Mouse (Mus musculus): Measurements from ENCODE around the gene Gtf2ird2. TPM values are rescaled to one million over a fixed set of nuclear protein-coding genes. Genes with fewer than 3 reads are reported as not detected.
A peak's percentile ranks its signal among the peaks of the same experiment; 100 is the strongest.

The Gtf2ird2 gene
- polyA plus RNA-seq, 1 experiment from 2014 or later = 4.4 TPM

DNA sequence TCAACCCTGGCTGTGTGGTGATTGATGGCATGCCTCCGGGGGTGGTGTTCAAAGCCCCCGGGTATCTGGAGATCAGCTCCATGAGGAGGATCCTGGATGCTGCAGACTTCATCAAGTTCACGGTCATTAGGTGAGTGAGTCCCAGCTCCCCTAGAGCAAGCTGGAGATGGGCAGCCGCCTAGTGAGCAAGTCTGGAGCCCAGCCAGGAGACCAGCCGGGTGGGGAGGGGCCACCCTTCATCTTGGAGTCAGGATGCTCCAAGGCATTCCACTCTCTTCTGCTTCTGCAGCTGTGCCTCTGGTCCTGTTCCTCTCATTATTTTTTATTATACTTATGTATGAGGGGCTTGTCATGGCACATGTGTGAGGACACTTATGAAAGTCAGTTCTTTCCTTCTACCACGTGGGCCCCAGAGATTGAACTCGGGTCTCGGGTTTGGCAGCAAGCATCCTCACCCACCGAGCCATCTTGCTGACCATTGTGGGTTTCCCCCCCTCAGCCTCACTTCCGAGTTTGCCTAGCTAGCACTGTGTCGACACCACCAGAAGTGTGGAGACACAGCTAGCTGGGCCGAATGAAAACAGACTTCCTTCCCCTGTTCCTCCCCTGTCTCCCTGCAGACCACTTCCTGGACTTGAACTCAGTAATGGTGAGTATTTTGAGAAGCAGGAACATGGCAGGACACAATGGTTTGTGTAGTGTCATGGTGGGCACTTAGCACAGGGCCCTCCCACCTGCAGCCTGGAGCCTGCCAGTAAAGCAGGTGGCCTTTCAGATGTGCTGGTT lies 30.4 kb downstream of the Gtf2ird2 start:
- no peaks in the 10 kb centered on the region for H3K36me3 ChIP-seq (ENCODE audit: insufficient read depth, low read length)
- no peaks in the 10 kb centered on the region for H3K9me3 ChIP-seq (ENCODE audit: low read length)
- no peak for ATAC-seq
- H3K27ac ChIP-seq (ENCODE audit: low read length) = no peak overlapping the region
- 42% methylated on average over 12 of the region's 12 CpGs for WGBS
- no peak overlapping the region for H3K4me3 ChIP-seq (ENCODE audit: low read depth, low read length)
- no peak overlapping the region for H3K4me2 ChIP-seq (replicated peaks; ENCODE audit: low read depth, low read length)
- DNase-seq (ENCODE audit: low spot score) = peak; percentile 33
- H3K27me3 ChIP-seq (replicated peaks; ENCODE audit: insufficient read depth, low read length) = no peaks in the 10 kb centered on the region
- H3K4me1 ChIP-seq (ENCODE audit: insufficient read depth, low read depth, low read length) = peaks cover 6% of the 10 kb centered on the region
- no peak overlapping the region for H3K9ac ChIP-seq (replicated peaks; ENCODE audit: low read depth)
- TF ChIP-seq CTCF (IDR thresholded peaks at IDR 0.05) (no peak), EP300 (IDR thresholded peaks at IDR 0.05) (no peak)

DNA sequence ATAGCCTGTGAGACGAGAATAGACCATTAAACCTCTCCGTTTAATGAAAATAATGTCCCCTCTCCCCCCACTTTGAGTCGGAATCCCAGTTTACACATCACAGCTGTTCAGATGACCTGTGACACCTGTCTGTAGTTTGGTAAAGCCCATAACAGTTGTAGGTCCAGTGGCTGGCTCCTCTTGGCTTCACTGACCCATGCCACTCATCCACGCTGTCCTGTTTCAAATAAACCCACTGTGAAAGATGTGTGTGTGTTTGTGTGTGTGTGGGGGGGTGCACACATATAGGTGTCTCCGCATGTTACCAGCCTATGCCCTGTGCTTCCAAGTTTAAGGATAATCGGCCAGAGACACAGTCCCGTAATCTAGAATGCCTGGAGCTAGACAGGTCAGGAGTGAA lies 34.1 kb downstream of the Gtf2ird2 start:
- H3K9me3 ChIP-seq (ENCODE audit: low read length) = no peaks in the 10 kb centered on the region
- no peak for ATAC-seq
- no peak for DNase-seq (ENCODE audit: low spot score)
- WGBS = 87% methylated on average over 7 of the region's 7 CpGs
- H3K4me2 ChIP-seq (replicated peaks; ENCODE audit: low read depth, low read length) = no peak overlapping the region
- H3K9ac ChIP-seq (replicated peaks; ENCODE audit: low read depth) = no peak overlapping the region
- no peaks in the 10 kb centered on the region for H3K36me3 ChIP-seq (ENCODE audit: insufficient read depth, low read length)
- TF ChIP-seq EP300 (IDR thresholded peaks at IDR 0.05) (no peak), CTCF (IDR thresholded peaks at IDR 0.05) (no peak)
- peaks cover 7% of the 10 kb centered on the region; the same call in 1 of the 2 replicates for H3K4me1 ChIP-seq (ENCODE audit: insufficient read depth, low read depth, low read length)
- no peaks in the 10 kb centered on the region for H3K27me3 ChIP-seq (replicated peaks; ENCODE audit: insufficient read depth, low read length)
- H3K4me3 ChIP-seq (ENCODE audit: low read depth, low read length) = no peak overlapping the region
- no peak overlapping the region for H3K27ac ChIP-seq (ENCODE audit: low read length)

DNA sequence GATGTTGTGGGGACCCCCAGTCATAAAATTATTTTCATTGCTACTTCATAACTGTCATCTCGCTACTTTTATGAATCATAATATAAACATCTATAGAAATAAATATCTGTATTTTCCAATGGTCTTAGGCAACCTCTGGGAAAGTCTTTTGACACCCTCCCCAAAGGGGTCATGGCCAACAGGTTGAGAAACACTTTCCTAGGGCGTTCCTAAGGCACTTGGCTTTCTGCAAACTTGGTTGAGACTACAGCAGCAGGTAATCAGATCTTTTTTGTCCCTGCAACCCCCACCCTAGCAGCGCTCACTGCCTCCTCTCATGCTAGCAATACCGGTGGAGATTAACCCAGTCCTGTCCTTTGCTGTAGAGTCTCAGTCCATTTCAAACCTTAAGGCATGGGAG lies 37.5 kb downstream of the Gtf2ird2 start:
- Histone ChIP-seq H3K4me3 (ENCODE audit: low read depth, low read length) (0 out of 2 replicates have a peak overlapping the region, but pooled peaks have one; percentile 17), H3K9ac (replicated peaks; ENCODE audit: low read depth) (no peak overlapping the region), H3K4me2 (replicated peaks; ENCODE audit: low read depth, low read length) (peak overlapping the region; percentile 65; the same call in 1 of the 2 replicates), H3K4me1 (ENCODE audit: insufficient read depth, low read depth, low read length) (peaks cover 7% of the 10 kb centered on the region; the same call in 1 of the 2 replicates), H3K36me3 (ENCODE audit: insufficient read depth, low read length) (no peaks in the 10 kb centered on the region), H3K27ac (ENCODE audit: low read length) (no peak overlapping the region), H3K9me3 (ENCODE audit: low read length) (no peaks in the 10 kb centered on the region), H3K27me3 (replicated peaks; ENCODE audit: insufficient read depth, low read length) (no peaks in the 10 kb centered on the region)
- 36% methylated on average over 4 of the region's 4 CpGs for WGBS
- ATAC-seq = 0 out of 2 replicates have a peak, but pooled peaks have one; percentile 27
- TF ChIP-seq EP300 (IDR thresholded peaks at IDR 0.05) (no peak), CTCF (IDR thresholded peaks at IDR 0.05) (no peak)
- DNase-seq (ENCODE audit: low spot score) = no peak

DNA sequence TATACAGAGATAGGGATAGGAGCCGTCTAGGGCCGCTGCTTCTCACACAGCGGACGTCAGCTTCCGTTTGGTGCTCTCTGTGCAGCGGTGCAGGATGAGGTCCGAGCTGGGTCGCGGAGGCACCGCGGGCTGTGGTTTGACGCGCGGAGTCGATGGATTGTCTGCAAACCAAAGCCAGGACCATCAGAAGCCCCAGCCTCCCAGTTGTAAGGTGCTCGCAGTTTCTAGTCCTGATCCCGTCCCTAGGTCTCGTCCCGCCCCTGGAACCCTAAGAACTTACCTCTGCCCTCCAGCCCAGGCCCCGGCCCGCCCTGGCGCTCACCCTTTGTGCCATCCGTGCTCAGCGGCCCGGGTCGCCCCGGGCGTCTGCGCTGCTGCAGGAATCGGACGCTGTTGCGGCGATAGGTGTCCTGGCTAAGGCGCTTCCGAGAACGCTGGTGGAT lies 37.9 kb downstream of the Gtf2ird2 start:
- 4% methylated on average over 36 of the region's 36 CpGs for WGBS
- Histone ChIP-seq H3K9me3 (ENCODE audit: low read length) (no peaks in the 10 kb centered on the region), H3K4me2 (replicated peaks; ENCODE audit: low read depth, low read length) (peak overlapping the region; percentile 65), H3K4me1 (ENCODE audit: insufficient read depth, low read depth, low read length) (peaks cover 7% of the 10 kb centered on the region; the same call in 1 of the 2 replicates), H3K36me3 (ENCODE audit: insufficient read depth, low read length) (no peaks in the 10 kb centered on the region), H3K27ac (ENCODE audit: low read length) (no peak overlapping the region), H3K4me3 (ENCODE audit: low read depth, low read length) (peak overlapping the region; percentile 17; the same call in 1 of the 2 replicates), H3K27me3 (replicated peaks; ENCODE audit: insufficient read depth, low read length) (no peaks in the 10 kb centered on the region), H3K9ac (replicated peaks; ENCODE audit: low read depth) (no peak overlapping the region)
- TF ChIP-seq EP300 (IDR thresholded peaks at IDR 0.05) = no peak
- TF ChIP-seq CTCF (IDR thresholded peaks at IDR 0.05) = no peak
- ATAC-seq (peak; percentile 25), DNase-seq (ENCODE audit: low spot score) (no peak)

DNA sequence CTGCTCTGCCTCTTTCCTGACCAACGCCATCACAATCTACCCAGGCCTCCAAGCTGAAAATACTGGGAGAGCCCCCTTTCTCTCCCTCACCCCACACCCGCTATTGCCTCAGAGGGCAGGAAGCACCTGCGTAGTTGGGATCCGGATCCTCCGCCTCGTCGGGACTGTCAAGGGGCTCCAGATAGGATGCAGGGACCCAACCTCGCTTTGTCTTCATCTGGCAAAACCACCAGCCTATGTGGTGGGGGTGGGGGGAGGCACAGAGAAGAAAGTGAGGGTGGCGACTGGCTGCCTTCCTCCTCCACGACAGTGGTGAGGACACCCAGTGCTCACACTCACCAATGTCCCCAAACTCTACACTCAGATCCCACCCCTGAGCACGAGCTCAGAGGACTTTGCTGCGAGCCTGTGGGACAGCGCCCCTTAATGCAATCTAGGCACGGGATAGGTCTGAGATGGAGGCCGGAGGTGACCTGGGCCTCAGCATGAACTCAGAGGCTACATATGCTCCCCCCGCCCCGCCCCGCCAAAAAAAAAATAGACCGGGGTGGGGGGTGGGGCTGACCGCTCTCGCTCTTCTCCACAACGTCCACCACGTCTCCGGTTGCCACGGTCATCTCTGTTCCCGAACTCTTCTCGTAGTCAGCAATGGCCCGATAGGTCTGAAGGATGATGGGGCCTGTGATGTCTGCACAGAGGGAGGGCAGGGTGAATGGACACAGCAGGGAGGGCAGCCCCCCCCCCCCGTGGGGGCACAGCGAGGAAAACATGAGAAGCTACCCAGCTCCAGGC lies 41.5 kb downstream of the Gtf2ird2 start:
- TF ChIP-seq EP300 (IDR thresholded peaks at IDR 0.05) = no peak
- no peak for TF ChIP-seq CTCF (IDR thresholded peaks at IDR 0.05)
- 63% methylated on average over 30 of the region's 30 CpGs for WGBS
- H3K4me2 ChIP-seq (replicated peaks; ENCODE audit: low read depth, low read length) = no peak overlapping the region; the same call in 1 of the 2 replicates

DNA sequence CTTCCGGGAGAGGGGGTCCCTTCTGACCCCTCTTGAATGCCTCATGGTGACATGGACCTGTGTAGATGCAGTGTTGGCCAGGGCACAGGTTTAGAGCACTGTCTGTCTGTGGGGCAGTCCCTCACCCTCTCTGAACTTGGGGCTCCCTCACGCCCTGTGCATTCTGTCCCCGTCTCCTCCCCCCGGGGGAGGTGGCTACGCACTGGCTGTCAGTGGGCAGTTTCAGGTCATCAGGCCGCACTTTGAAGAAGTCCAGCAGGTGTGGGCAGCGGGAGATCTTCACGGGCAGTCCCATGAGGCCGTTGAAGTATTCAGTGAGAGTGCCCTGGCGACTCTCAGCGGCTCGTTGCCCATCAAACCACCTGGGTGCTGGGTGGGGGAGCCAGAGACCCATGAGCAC lies 43.1 kb downstream of the Gtf2ird2 start:
- ATAC-seq = no peak
- H3K27ac ChIP-seq (ENCODE audit: low read length) = peak overlapping the region; percentile 26
- no peaks in the 10 kb centered on the region for H3K9me3 ChIP-seq (ENCODE audit: low read length)
- H3K27me3 ChIP-seq (replicated peaks; ENCODE audit: insufficient read depth, low read length) = no peaks in the 10 kb centered on the region
- DNase-seq (ENCODE audit: low spot score) = no peak
- WGBS = 48% methylated on average over 12 of the region's 12 CpGs
- H3K9ac ChIP-seq (replicated peaks; ENCODE audit: low read depth) = no peak overlapping the region
- H3K4me1 ChIP-seq (ENCODE audit: insufficient read depth, low read depth, low read length) = peaks cover 4% of the 10 kb centered on the region; the same call in 1 of the 2 replicates
- H3K4me3 ChIP-seq (ENCODE audit: low read depth, low read length) = no peak overlapping the region
- 0 out of 2 replicates have a peak overlapping the region, but pooled peaks have one; percentile 1 for H3K4me2 ChIP-seq (replicated peaks; ENCODE audit: low read depth, low read length)
- no peaks in the 10 kb centered on the region for H3K36me3 ChIP-seq (ENCODE audit: insufficient read depth, low read length)
- TF ChIP-seq CTCF (IDR thresholded peaks at IDR 0.05) (no peak), EP300 (IDR thresholded peaks at IDR 0.05) (no peak)

More for the DNA sequence above, 41.5 kb downstream of the Gtf2ird2 start:
- Histone ChIP-seq H3K4me1 (ENCODE audit: insufficient read depth, low read depth, low read length) (peaks cover 7% of the 10 kb centered on the region; the same call in 1 of the 2 replicates), H3K27me3 (replicated peaks; ENCODE audit: insufficient read depth, low read length) (no peaks in the 10 kb centered on the region), H3K9ac (replicated peaks; ENCODE audit: low read depth) (no peak overlapping the region), H3K4me3 (ENCODE audit: low read depth, low read length) (no peak overlapping the region), H3K27ac (ENCODE audit: low read length) (no peak overlapping the region), H3K36me3 (ENCODE audit: insufficient read depth, low read length) (no peaks in the 10 kb centered on the region), H3K9me3 (ENCODE audit: low read length) (no peaks in the 10 kb centered on the region)
- DNase-seq (ENCODE audit: low spot score) (no peak), ATAC-seq (no peak)

Data from lung, postnatal 0 days (tissue).